Mouse (Mus musculus): ENCODE measurements around the gene Adamtsl1.

DNA sequence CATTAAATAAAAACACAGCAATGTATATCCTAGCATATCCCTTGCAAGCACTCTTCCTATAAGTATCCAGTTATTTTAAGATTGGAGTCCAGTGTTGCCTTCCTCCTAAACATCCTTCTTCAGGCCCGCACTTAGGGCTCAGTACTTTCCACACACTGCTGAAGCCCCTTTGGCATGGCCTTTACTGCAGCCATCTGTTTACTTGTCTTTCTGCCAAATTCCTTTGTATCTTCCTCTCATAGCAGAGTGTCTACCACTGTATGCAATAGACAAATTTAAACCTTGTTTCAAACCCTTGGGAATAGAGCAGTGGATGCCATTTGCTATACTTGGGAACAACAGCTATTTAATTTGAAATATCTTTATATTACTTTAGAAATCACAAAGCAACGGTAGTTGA lies 213.8 kb downstream of the Adamtsl1 start:
- no peak for TF ChIP-seq ZNF384 (IDR thresholded peaks at IDR 0.05; ENCODE audit: low read depth, low read length)
- TF ChIP-seq HCFC1 (IDR thresholded peaks at IDR 0.05; ENCODE audit: borderline replicate concordance, insufficient read depth, low read length): no peak
- TF ChIP-seq ZC3H11A (IDR thresholded peaks at IDR 0.05; ENCODE audit: borderline replicate concordance, low read depth, low read length): no peak

Measured in ES-E14 (cell line).